Mouse (Mus musculus): ENCODE results near the gene Tmem80.
A peak's percentile ranks its signal among the peaks of the same experiment; 100 is the strongest.

Tmem80 gene

DNA sequence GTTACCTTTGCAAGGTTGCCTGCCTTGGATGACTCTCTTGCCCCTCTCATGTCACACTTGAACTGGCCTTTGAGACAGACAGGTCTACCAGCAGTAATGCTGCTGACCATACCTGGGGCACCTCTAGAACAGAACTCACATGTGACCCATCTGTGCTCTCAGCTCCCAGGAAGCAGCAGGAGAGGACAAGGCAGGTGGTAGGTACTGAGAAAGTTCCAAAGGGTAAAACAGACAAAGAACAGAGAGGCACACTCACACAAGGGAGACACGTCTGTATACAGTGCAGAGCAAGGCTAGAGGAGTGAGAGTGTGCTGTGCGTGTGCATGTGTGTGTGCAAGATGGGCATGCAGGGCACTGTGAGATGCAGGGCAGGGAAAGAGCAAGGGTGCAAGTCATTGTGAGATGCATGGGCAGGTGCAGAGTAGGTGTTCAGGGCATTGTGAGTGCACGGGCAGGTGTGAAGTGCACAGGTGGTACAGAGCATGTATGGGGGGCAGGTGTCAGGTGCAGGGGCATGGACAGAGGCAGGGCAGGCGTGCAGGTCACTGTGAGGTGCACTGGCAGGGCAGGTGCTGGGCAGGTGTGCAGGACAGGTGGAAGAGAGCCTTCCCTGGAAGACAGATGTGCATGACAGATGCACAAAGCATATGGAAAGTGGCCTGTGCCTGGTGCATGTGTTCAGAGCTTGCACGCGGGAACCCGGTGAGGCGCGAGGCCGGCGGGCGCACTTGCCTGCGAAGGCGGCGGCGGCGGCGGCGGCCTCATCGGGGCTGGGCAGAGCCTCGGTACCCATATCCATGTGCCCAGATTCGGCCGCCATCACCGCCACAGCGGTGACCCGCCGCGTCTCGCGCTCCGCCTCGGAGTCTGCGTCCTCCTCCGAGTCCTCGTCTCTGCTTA lies 743 bp upstream of the Tmem80 start:
- DNase-seq: peak; percentile 28 to 40

DNA sequence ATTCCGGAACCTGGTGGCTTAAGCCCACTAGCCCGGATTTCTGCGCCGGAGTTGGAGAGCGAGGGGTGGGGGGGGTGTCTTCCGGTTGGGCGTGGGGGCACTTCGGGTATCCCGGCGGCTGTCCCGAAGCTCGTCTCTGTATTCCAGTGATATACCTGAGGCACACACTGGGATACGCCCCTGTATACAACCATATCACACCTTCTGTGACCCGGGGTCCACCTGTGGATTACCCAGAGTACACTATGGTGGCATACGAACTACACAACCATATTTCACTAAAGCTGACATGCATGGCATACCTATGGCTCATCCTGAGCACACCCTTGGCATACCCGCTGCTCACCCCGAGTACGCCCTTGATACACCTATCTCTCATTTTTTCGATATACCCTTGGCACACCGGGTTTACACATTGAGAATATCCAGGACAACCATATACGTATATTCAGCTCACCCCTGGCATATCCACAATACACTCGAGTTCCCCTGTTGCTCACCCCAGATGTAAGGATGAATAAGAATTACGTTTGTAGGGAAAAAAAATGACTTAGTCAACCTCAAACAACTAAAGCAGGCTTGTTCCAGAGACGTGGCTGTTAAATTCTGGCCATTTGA lies 943 bp downstream of the Tmem80 start:
- no peak for DNase-seq

DNA sequence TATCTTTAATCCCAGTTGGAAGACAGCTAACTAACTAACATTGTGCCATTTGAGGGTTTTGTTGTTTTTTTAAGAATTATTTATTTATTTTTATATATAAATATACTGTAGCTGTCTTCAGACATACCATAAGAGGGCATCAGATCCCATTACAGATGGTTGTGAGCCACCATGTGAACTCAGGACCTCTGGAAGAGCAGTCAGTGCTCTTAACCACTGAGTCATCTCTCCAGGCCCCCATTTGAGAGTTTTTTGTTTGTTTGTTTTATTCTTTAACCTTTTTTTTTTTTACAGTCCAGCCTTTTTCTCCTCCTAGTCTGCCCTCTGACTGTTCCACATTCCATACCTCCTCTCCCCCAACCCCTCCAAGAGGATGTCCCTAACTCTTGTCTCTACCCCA lies 3.2 kb downstream of the Tmem80 start:
- no peak for DNase-seq

DNA sequence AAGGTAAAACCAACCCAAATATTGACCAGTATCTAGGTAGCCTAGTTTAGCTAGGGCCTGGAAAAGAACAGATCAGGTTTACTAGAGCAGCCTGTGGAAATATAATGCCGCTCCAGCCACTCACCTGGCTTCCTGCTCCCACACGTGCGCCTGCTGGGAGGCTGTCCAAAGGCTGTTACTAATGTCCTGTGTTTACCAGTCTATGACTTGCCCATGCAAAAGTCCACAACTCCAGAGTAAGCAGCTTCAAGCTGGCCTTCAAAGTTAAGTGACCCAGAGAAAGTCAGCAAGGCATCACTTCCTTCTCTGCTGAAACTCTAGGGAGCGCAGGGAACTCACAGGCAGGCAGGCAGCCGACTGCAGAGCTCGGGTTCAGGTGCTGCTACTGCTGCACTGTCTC lies 4.5 kb downstream of the Tmem80 start:
- no peak for DNase-seq

DNA sequence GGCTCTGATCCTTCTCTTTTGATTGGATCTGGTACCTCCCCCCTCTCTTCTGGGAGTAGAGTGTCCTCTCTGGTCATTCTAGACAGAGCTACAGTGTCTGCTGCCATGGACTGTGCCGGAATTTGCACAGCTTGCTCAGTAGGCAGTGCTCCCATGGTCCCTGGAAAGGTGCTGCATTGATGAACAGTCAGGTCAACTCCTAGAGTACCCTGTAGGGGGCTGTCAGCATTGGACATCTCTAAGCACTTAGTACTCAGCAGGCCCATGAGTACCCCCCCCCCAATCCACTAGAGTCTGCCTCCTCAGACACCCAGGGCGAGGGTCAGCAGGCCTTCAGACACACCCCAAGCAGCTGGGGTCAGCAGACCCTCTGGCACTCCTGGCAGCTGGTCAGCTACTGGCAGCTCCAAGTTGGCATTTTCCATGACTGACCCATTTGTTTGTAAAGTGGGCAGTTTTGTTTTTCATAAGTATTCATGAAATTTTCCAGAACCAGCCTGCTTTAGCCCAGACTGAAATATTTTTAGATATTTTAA lies 7.6 kb downstream of the Tmem80 start:
- DNase-seq: peak in 1 of 2 experiments; percentile 30

DNA sequence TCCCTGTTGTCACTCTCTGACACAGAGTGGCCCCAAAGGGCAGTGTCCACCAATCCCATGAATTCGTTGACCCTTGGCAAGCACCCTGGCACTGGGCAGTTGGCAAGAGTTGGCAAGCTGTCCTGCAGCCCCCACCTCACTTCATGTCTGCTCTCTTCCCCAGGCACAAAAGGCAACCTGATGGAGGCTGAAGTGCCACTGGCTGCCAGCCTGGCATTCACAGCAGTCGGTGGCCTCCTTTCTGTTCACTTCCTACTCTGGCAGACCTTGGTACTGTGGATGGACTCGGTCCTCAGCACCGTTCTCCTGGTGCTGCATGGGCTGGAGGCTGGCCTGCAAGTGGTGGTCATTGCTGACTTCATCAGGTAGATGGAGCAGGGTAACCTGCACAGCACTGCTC lies 8.1 kb downstream of the Tmem80 start:
- DNase-seq: peak; percentile 63 to 66

DNA sequence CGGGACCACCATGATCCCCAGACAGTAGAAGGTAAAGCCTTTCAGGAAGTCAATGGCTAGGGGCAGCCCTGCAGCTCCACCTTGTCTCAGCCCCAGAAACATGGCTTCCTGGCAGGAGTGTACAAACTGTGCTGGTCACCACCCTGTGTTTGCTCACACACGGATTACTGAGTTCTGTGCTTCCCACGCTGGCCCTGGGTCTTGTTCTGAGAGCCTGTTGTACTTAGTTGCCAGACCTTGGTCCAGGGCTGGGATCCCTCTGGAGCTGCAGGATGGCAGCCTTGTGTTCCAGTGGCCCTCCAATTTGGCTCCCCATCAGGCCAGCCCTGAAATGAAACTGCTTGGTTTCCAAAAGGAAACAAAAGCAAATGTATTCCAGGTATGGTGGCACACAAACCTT lies 8.8 kb downstream of the Tmem80 start:
- no peak for DNase-seq

DNA sequence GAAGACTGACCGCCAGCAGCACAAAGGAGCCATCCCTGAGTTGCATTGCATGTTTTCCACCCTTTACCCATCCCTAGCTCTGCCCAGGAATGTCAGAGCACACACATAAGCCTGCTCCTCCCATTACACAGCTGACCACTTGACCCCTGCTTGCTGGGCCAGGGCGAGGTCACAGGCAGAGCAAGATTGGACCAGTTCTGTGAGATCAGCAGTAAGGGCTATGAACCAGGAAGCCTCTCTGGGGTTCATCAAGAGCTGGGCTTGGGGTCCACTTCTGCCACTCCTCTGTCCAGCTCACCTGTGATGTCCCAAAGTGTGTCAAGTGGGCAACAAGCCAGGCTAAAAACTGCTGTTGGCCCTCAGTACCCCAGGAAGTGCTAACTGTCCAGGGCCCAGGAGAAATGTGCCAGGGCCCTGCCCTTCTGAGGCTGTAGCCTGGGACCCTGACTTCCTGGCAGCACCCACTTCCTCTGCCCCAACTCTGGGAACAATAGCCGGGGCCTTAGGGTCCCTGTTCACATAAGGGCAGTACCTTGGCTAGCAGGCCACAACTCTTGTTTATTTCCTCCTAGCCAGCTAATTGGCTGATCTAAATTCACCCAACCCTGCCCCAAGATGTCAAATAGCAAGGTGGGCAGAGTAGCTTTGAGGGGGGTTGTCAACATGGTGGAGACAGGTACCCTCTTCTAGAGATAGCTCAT lies 10.3 kb downstream of the Tmem80 start:
- no peak for DNase-seq

DNA sequence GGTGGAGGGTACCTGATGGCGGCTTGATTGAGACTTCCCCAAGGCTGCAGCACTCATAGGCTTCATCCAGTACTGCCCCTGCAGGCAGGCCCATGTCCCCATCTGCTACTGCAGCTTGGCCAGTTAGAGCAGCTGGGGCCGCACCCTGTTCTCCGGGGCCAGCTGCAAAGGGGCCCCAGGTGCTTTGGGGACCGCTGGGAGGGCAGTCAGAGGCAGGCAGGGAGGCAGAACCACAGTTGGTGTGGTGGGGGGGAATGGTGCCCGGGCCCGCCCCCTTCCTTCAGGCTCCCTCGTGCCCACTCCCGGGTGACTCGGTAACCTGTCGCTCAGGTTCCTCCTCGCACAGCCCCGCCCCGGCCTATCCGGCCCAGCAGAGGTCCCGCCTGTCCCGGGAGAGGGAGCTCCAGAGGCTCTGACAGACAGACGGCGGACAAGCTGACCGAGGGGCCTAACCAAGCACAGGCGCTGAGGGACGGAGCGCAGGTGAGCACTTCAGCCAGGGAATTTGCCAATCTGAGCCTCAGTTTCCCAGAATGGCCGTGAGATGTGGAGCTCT lies 11.1 kb downstream of the Tmem80 start, which contains the start of gene Eps8l2:
Gene Eps8l2, plus strand, starts transcription at position 305 of the 556 bp plus-strand sequence.
- DNase-seq: no peak

DNA sequence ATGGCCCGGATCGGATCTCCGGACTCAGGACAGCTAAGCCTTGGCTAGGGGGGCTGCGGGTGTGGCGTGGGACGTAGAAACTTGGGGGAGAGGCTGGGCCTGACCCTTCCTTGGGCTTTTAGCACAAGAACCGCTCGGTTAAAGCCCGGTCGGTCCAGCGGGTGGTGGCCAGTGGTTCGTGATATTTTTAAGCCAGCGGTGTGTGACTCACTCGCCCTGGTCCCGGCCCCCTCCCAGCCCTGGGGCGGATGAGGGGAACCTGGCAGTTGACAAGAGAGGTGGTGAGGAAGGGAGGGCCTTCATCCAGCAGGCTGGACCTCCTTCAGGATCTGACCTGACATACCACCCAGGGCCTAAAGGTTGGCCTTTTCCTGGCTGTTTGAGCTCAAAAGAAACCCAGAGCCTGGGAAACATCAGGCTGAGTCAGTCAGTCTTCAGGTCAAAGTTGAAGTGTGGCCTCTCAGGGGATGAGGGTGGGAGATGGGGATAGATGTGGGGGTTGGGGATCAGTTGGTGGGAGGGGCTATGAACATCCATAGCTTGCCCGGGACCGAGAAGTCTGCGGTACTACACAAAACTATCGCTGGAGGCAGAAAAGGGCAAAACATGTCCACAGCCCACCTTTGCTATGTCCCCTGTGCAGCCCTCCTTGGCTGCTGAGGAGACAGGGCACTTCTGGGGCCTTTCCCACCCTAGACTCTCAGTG lies 11.8 kb downstream of the Tmem80 start:
- DNase-seq: no peak

DNA sequence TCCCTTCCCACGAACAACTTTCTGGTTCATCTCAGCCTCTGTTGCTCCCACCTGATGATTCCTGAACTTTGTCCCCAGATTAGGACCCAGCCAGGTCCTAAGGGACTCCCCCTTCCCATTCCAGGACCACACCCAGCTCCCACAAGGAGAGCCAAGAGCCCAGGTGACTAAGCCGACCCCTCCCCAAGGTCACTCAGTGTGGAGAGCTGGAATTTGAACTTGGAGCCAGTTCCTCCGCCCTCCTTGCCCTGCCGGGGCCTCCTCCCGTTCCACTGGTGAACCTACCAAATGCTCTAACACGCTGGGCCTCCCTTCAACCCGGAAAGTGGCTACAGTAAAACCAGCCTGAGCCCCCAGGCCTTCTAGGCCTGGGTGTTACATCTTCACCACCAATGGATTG lies 12.5 kb downstream of the Tmem80 start:
- DNase-seq: no peak

DNA sequence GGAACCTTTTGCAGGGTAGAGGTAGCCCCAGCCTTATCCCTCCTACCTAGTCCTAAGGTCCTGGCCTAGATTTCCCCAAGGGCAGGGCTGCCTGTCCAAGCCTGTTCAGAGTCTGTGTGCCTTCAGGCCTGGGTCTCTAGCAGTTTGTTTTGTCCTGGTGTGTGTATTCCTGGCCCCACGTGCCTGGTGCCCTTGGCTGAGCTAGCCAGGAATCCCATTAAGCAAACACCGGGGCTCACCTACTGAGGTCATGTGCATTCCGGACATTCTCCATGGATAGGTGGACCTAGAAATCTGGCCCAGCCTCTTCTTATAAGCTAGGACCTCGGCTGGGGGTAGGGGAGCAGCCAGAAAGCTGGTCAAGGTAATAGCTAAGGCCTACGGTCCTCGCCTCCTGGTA lies 12.9 kb downstream of the Tmem80 start:
- no peak for DNase-seq

DNA sequence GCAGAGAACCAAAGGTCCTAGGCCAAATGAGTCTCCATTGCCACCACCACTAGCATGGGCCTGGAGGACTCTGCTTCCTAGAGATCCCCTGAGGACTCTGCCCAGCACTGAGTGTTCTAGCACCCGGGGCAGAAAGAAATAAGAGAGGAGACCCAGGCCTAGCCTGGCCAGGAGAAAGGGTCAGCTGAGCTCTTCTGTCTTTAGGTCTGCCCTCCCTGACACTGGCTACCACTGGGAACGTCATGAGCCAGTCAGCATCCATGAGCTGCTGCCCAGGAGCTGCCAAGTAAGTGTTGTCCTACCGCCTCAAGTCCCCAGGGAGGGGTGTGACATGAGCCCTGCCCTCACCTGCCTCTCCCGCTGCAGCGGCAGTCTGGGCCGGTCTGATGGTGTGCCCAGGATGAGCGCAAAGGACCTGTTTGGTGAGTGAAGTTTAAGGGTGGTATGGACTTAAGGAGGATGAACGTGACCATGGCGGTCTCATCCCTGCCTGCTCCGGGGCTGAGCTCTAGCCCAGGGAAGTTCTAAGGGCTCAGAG lies 14.2 kb downstream of the Tmem80 start:
- DNase-seq: no peak

DNA sequence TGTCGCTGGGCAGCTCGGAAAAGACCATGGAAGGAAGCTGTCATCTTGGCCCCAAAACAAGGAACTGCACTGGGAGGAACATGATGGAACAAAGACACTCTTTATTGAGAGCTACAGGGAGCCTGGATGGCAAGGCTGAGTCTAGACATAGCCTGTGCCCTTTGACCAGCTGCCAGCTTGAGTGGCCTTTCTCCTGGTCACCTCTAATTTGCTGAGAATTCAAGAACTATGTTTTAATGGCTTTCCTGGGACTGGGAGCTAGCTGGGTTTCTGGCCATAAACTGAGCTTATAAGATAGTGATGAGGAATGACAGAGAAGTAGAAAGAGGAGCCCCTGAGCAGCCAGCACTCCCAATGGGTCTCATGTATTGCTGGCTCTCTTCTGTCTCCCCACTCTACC lies 15.7 kb downstream of the Tmem80 start:
- DNase-seq: no peak

DNA sequence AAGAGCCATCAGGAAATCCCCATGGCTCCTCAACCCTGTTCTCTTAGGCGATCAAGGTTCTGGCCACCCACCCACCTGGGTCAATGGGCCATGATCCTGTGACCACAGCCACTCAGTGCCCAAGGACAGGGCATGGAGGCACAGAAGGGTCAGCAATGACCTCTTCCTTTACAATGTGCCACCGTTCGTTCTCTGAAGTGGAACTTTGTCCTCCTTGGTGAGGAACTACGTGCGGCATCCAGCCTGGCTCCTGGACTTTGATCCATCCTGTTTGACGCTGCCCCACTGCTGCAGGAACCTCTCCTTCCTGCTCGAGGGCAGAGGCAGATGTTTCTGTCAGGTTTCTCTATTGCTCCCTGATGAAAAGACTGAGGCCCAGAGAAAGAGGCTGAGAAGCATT lies 16.2 kb downstream of the Tmem80 start:
- no peak for DNase-seq

DNA sequence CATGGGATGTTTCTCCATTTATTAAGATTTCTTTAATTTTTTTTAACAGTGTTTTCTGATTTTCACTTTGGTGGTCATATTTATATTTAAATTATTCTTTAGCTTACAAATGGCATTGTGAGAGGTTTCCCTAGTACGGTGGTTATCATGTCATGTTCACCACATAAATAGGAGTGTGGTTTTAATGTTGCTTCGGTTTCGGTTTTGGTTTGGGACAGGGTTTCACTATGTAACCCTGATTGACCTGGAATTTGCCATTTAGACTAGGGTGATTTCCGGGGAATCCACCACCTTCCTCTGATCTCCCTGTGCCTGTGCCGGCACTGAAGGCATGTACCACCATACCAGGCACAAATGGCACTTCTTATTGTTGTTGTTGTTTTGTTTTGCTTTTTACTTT lies 17.2 kb downstream of the Tmem80 start:
- no peak for DNase-seq

DNA sequence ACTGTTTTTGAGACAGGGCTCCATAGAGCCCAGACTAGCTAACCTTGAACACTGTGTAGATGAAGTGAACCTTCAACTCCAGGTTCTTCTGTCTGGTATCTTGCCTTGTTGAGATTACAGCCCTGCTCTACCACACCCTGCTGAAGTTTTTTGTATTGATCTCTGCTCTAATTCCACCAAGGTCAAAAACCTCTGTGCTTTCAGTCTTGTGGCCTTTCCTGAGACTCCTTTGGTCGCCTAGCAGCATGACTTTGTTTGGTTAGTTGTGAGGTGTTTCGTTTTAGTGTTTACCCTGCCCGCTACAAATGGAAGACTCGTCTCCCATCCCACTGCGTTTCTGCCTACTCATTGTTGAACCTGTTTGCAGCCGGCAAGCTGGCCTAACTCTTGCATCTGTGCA lies 23.5 kb downstream of the Tmem80 start:
- no peak for DNase-seq

DNA sequence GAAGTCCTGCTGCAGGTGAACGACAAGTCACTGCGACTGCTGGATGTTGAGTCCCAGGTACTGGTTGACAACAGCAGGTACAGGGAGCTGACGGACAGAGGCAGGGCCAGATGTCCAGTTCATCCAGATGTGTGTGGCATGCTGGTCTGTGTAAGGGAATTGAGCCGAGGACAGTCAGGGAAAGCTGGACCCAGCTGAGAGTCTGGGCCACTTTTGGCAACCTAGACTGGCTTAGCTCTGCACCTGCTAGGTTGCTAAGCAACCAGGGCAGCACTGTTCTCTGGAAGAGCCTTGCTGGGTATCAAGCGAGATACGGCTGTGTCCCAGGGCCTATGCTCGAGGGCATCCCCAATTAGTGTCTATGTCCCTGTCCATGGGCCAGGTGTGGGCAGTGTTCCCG lies 27.5 kb downstream of the Tmem80 start:
- DNase-seq: no peak

DNA sequence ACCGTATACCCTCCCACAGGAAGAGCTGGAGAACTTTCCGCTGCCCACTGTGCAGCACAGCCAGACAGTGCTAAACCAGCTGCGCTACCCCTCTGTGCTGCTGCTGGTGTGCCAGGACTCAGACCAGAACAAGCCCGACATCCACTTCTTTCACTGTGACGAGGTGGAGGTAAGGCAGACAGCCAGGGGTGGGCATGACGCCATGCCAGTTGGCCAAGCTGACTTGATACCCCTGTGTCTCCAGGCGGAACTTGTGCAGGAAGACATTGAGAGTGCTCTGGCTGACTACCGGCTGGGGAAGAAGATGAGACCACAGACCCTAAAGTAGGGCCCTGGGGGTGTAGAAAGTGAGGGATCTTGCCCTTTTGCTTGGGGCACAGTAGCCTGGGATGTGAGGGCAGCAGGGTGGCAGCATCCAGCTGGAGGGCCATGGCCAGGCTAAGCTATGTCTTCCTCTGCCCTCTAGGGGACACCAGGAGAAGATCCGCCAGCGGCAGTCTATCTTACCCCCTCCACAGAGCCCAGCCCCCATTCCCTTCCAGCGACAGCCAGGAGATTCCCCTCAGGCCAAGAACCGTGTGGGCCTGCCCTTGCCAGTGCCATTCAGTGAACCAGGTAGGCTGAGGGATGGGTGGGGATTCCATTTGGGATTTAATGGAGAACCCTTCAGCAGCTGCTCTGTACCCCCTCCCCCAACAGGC lies 28.2 kb downstream of the Tmem80 start:
- DNase-seq: peak; percentile 37 to 46

DNA sequence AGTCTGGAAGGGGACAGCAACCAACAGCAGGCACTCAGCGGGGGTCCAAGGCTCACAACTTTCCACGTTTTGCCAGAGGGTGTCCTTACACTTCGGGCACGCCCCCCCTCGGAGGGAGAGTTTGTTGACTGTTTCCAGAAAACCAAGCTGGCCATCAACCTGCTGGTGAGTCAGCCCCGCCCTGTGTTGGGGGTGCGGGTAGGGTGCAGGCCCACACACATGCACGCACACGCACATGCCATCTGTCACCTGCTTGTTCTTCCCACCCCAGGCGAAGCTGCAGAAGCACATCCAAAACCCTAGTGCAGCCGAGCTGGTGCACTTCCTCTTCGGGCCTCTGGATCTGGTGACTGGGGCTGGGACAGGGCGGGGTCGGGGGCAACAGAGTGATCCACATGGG lies 29.4 kb downstream of the Tmem80 start:
- peak in 1 of 2 experiments; percentile 37 for DNase-seq

DNA sequence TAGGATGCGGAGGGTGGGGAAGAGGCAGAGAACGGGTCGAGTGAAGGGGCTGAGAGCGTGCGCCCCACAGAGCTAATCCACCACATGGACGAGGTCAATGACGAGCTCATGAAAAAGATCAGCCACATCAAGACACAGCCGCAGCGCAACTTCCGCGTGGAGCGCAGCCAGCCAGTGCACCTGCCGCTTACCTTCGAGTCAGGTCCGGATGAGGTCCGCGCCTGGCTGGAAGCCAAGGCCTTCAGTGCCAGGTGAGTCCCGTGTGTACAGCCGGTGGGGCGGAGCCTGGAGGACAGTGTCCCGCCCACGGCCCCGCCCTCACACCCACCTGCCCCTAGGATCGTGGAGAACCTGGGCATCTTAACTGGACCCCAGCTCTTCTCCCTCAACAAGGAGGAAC lies 34.0 kb downstream of the Tmem80 start:
- peak; percentile 67 to 81 for DNase-seq
